Mouse (Mus musculus): ENCODE results near the gene Ints5. TPM values are rescaled to one million over a fixed set of nuclear protein-coding genes. Genes with fewer than 3 reads are reported as not detected.

Gene Ints5
- polyA plus RNA-seq, 1 experiment from 2014 or later = 25.0 TPM

DNA sequence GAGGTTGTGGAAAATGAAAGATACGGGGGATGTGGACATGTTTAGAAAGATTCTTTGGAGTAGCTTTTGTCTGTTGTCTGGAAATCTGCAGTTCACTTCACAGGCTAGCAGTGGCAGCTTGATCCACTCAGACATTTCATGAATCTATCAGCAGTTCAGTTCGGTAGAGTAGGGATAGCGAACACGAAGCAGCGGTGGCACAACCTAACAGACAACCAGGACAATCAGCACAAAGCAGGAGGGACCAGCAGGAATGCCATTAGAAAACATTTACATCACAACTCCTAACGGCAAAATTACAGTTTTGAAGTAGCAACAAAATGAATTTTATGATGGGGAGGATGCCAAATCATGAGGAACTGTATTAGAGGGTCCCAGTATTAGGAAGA, 26.9 kb downstream of the Ints5 start:
- peak overlapping the region; percentile 88; the same call in 1 of the 2 replicates for H3K9ac ChIP-seq (ENCODE audit: low read length)
- H3K4me2 ChIP-seq (ENCODE audit: low read length) = peak overlapping the region; percentile 69
- no peaks in the 10 kb centered on the region for H3K9me3 ChIP-seq (replicated peaks; ENCODE audit: control insufficient read depth, low read length)
- ATAC-seq (no peak), DNase-seq (ENCODE audit: low spot score) (no peak)
- H3K27me3 ChIP-seq (replicated peaks; ENCODE audit: control insufficient read depth, insufficient read depth, low read length) = no peaks in the 10 kb centered on the region
- 0 out of 2 replicates have a peak overlapping the region, but pooled peaks have one; percentile 77 for H3K27ac ChIP-seq (ENCODE audit: low read depth, low read length)
- H3K4me1 ChIP-seq (ENCODE audit: control insufficient read depth, insufficient read depth, low read length) = peaks cover 9% of the 10 kb centered on the region; the same call in 1 of the 2 replicates
- H3K4me3 ChIP-seq (ENCODE audit: low read depth, low read length) = peak overlapping the region; percentile 84
- 76% methylated on average over 6 of the region's 6 CpGs for WGBS
- peaks cover 35% of the 10 kb centered on the region for H3K36me3 ChIP-seq (ENCODE audit: control insufficient read depth, insufficient read depth, low read length)

DNA sequence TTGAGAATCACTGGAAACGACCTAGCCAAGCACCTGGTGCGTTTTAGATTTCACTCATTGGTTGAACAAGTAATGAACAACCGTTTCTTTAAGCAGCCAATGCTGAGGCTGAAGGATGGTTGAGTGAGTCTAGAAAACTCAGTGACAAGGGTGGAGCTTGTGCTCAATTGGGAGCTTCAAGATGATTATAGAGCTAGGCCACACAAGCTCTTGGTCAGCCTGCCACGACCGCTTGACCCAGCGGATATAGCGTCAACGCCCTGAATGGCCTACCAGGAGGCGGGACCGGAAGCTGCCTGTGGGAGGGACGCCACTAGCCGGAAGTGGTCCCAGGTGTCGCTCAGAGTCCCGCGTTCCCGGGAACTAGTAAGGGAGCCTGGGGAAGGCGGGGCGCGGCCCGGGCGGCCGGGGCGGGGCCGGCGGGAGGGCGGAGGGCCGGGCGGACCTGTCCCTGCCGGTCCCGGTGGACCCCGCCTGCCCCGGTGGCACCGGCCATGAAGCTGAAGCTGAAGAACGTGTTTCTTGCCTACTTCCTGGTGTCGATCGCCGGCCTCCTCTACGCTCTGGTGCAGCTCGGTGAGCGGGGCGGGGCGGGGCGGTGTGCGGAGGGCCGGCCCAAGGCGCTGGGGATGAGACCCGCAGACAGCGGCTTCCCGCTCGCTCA, 27.4 kb downstream of the Ints5 start, which contains the start of gene B3gat3:
Gene B3gat3 (plus strand): TSS at position 302 of the 664 bp plus-strand sequence.
- peak within 1 kb of the TSS; percentile 69 for H3K4me2 ChIP-seq (ENCODE audit: low read length)
- peak; percentile 98 for ATAC-seq
- peak within 1 kb of the TSS; percentile 84 for H3K4me3 ChIP-seq (ENCODE audit: low read depth, low read length)
- H3K27ac ChIP-seq (ENCODE audit: low read depth, low read length) = peak within 1 kb of the TSS; percentile 77
- H3K27me3 ChIP-seq (replicated peaks; ENCODE audit: control insufficient read depth, insufficient read depth, low read length) = no peaks in the 10 kb centered on the region
- peak within 1 kb of the TSS; percentile 88 for H3K9ac ChIP-seq (ENCODE audit: low read length)
- peaks cover 9% of the 10 kb centered on the region; the same call in 1 of the 2 replicates for H3K4me1 ChIP-seq (ENCODE audit: control insufficient read depth, insufficient read depth, low read length)
- WGBS = 2% methylated on average over 46 of the region's 50 CpGs
- DNase-seq (ENCODE audit: low spot score) = peak; percentile 93
- peaks cover 31% of the 10 kb centered on the region for H3K36me3 ChIP-seq (ENCODE audit: control insufficient read depth, insufficient read depth, low read length)
- no peaks in the 10 kb centered on the region for H3K9me3 ChIP-seq (replicated peaks; ENCODE audit: control insufficient read depth, low read length)

DNA sequence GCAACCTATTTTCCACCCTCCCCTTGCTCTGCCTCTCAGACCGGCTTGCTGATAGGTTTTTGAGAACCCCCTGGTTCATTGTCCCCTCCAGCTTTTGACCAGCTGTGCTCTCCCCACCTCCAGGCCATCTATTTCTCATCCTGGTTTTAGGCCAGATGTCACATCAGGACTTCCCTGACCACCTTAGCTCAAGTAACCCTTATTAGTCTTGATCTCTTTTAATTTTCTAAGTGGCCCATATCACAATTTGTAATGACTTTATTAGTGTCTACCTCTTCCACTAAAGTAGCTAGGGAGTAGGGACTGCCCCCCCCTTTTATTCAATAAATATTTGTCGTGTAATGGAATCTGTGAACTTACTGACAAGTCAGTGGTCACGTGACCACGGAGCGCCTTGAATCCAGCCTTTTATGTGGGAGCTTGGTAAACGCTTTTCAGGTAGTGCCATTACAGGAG, 28.1 kb downstream of the Ints5 start:
- H3K27ac ChIP-seq (ENCODE audit: low read depth, low read length) = peak overlapping the region; percentile 77
- H3K4me2 ChIP-seq (ENCODE audit: low read length) = peak overlapping the region; percentile 69
- peak overlapping the region; percentile 88 for H3K9ac ChIP-seq (ENCODE audit: low read length)
- no peaks in the 10 kb centered on the region for H3K27me3 ChIP-seq (replicated peaks; ENCODE audit: control insufficient read depth, insufficient read depth, low read length)
- peaks cover 31% of the 10 kb centered on the region for H3K36me3 ChIP-seq (ENCODE audit: control insufficient read depth, insufficient read depth, low read length)
- 1% methylated on average over 6 of the region's 6 CpGs for WGBS
- H3K4me3 ChIP-seq (ENCODE audit: low read depth, low read length) = peak overlapping the region; percentile 84
- DNase-seq (ENCODE audit: low spot score) (peak; percentile 66), ATAC-seq (no peak; the same call in 1 of the 2 replicates)
- H3K4me1 ChIP-seq (ENCODE audit: control insufficient read depth, insufficient read depth, low read length) = peaks cover 9% of the 10 kb centered on the region; the same call in 1 of the 2 replicates
- H3K9me3 ChIP-seq (replicated peaks; ENCODE audit: control insufficient read depth, low read length) = no peaks in the 10 kb centered on the region

DNA sequence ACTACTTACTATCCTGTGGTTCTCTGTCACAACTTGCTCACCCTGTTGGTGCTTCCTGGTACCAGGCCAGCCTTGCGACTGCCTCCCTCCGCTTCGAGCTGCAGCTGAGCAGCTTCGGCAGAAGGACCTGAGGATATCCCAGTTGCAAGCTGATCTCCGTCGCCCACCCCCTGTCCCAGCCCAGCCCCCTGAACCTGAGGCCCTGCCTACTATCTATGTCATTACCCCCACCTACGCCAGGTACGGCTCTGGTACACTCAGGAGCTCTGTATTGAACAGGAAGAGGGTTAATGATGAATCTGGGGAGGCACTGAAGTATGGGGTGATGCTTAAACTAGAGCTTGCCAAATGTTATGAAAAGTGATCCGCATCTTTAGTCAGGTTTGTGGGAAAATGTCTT, 28.9 kb downstream of the Ints5 start:
- H3K9me3 ChIP-seq (replicated peaks; ENCODE audit: control insufficient read depth, low read length) = no peaks in the 10 kb centered on the region
- ATAC-seq (no peak), DNase-seq (ENCODE audit: low spot score) (no peak)
- peaks cover 9% of the 10 kb centered on the region; the same call in 1 of the 2 replicates for H3K4me1 ChIP-seq (ENCODE audit: control insufficient read depth, insufficient read depth, low read length)
- H3K27ac ChIP-seq (ENCODE audit: low read depth, low read length) = no peak overlapping the region
- H3K4me2 ChIP-seq (ENCODE audit: low read length) = peak overlapping the region; percentile 69; the same call in 1 of the 2 replicates
- H3K36me3 ChIP-seq (ENCODE audit: control insufficient read depth, insufficient read depth, low read length) = peaks cover 31% of the 10 kb centered on the region
- no peak overlapping the region for H3K4me3 ChIP-seq (ENCODE audit: low read depth, low read length)
- no peaks in the 10 kb centered on the region for H3K27me3 ChIP-seq (replicated peaks; ENCODE audit: control insufficient read depth, insufficient read depth, low read length)
- WGBS = 81% methylated on average over 9 of the region's 9 CpGs
- H3K9ac ChIP-seq (ENCODE audit: low read length) = no peak overlapping the region; the same call in 1 of the 2 replicates

DNA sequence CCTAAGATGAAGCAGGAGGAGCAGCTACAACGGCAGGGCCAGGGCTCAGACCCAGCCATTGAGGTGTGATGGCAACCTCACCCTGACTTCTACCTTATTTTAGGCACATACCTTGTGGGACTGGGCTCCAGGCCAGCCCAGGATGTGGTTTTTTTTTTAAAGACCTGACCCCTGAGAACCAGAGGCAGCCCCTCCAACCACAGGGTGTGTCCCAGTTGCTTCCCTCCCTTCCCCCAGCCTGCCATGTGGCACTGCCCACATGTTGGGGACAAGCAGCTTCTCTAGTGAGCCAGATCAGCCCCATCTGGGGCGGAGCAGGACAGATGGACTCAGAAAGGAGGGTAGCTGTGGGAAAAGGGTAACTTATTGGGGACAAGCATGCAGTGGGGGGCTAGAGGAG, 34.0 kb downstream of the Ints5 start:
- no peak overlapping the region for H3K27ac ChIP-seq (ENCODE audit: low read depth, low read length)
- 94% methylated on average over 2 of the region's 2 CpGs for WGBS
- ATAC-seq (no peak), DNase-seq (ENCODE audit: low spot score) (no peak)
- peaks cover 1% of the 10 kb centered on the region; the same call in 1 of the 2 replicates for H3K4me1 ChIP-seq (ENCODE audit: control insufficient read depth, insufficient read depth, low read length)
- H3K9ac ChIP-seq (ENCODE audit: low read length) = no peak overlapping the region
- no peak overlapping the region for H3K4me3 ChIP-seq (ENCODE audit: low read depth, low read length)
- H3K9me3 ChIP-seq (replicated peaks; ENCODE audit: control insufficient read depth, low read length) = no peaks in the 10 kb centered on the region
- no peak overlapping the region for H3K4me2 ChIP-seq (ENCODE audit: low read length)
- peaks cover 40% of the 10 kb centered on the region for H3K36me3 ChIP-seq (ENCODE audit: control insufficient read depth, insufficient read depth, low read length)
- H3K27me3 ChIP-seq (replicated peaks; ENCODE audit: control insufficient read depth, insufficient read depth, low read length) = no peaks in the 10 kb centered on the region

DNA sequence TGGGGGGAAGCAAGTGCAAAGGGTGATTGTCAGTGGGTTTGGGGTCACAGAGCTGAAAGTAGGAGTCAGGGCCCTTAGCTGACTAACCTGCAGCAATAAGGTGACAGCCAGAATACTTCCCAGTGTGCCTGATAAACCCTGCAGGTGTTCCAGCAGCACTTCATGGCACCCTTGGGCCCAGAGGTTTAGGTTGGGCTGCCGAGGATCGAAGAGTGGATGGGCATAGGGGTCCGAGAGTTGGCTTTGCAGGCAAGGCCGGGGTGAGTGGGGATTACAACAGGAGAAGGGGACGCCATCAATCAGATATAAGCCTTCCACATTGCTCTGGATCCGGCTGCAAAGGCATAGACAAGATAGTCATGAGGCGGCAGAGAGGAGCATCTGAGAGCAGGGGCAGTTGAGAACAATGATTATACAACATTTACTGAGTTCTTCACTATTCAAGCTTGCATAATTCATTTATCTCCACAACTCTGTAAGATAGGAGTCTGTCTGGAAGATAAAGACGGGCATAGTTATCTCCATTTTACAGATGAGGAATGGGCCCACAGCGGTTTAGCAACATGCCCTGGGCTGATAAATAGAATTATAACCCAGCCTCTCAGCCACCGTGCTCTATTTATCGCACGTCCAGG, 35.2 kb downstream of the Ints5 start:
- H3K4me3 ChIP-seq (ENCODE audit: low read depth, low read length) = no peak overlapping the region
- H3K4me2 ChIP-seq (ENCODE audit: low read length) = no peak overlapping the region

DNA sequence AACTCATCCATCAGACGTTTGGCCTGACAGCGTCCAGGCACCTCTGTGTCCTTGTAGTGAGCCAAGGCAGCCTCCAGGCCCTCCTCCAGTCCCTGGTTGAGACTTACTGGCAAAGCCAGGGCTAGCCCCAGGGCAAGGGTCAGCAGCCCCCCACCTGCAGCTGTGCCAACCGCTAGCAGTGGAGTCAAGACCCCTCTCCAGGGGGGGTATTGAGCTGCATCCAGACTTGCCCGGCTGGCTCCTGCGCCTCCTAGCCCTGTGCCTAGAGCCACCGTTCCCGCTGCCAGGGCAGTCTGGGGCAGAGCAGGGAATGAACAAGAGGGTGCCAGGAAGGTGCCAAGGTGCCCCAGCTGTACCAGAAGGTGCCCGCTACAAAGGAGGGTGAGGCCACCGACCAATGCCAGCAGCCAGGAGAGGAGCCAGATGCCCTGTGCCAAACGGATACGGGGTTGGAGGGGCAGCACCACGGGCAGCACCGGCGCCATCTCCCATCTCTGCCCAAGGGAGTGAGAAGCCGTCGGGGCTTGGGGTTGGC, 36.0 kb downstream of the Ints5 start:
- Histone ChIP-seq H3K27me3 (replicated peaks; ENCODE audit: control insufficient read depth, insufficient read depth, low read length) (no peaks in the 10 kb centered on the region), H3K4me2 (ENCODE audit: low read length) (peak overlapping the region; percentile 73), H3K36me3 (ENCODE audit: control insufficient read depth, insufficient read depth, low read length) (peaks cover 31% of the 10 kb centered on the region), H3K4me1 (ENCODE audit: control insufficient read depth, insufficient read depth, low read length) (no peaks in the 10 kb centered on the region; the same call in 1 of the 2 replicates), H3K9ac (ENCODE audit: low read length) (peak overlapping the region; percentile 68), H3K9me3 (replicated peaks; ENCODE audit: control insufficient read depth, low read length) (no peaks in the 10 kb centered on the region), H3K4me3 (ENCODE audit: low read depth, low read length) (peak overlapping the region; percentile 48), H3K27ac (ENCODE audit: low read depth, low read length) (no peak overlapping the region)
- DNase-seq (ENCODE audit: low spot score) (no peak), ATAC-seq (peak; percentile 27)
- WGBS = 15% methylated on average over 16 of the region's 16 CpGs

More for the DNA sequence above, 35.2 kb downstream of the Ints5 start:
- 94% methylated on average over 12 of the region's 12 CpGs for WGBS
- Histone ChIP-seq H3K27me3 (replicated peaks; ENCODE audit: control insufficient read depth, insufficient read depth, low read length) (no peaks in the 10 kb centered on the region), H3K4me1 (ENCODE audit: control insufficient read depth, insufficient read depth, low read length) (no peaks in the 10 kb centered on the region; the same call in 1 of the 2 replicates), H3K36me3 (ENCODE audit: control insufficient read depth, insufficient read depth, low read length) (peaks cover 36% of the 10 kb centered on the region), H3K9me3 (replicated peaks; ENCODE audit: control insufficient read depth, low read length) (no peaks in the 10 kb centered on the region), H3K27ac (ENCODE audit: low read depth, low read length) (no peak overlapping the region), H3K9ac (ENCODE audit: low read length) (no peak overlapping the region)
- DNase-seq (ENCODE audit: low spot score) (no peak), ATAC-seq (no peak)

DNA sequence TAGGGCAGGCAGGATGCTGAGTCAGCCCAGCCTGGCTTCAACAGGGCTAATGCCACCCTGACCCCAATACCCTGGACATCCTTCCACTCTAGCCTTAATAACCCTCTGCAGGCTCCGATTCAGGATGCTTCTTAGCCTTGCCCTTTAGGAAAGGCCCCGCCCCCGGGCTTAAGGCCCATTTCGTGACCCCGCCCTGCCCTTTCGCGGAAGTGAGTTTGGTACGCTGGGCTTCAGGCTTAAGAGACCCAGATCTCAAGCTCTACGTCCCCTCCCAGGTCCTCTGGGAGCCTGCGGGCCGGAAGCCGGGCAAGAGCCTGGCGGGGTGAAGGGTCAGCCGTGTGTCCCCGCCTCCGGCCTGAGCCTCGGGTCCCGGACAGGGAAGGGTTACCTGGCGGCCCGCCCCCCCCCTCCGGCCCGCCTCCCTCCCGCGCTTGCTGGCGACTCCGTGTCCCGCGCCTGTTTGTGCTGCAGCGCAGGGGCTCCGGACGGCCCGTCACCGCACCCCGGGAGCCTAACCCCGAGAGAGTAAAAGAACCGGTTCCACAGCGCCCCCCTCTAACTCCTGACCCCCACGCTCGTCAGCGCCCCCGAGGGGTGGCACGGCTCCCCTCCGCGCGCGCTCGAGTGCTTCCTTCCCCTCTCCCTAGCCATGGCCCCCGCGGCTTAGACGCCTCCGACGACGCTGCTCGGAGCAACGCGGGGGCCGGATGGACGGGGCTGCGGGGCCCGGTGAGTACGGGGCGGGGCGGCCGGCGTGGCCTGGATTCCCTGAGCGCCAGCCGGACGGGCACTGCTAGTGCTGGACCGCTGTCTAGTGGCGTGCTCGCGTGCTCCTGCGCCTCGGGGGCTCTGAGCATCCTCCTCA, 36.7 kb downstream of the Ints5 start, which contains the start of the genes Rom1 and Eml3:
Gene Rom1 (minus strand): TSS at position 133 of the 865 bp plus-strand sequence.
Gene Eml3 (plus strand): TSS at position 329 of the 865 bp plus-strand sequence.
- Histone ChIP-seq H3K36me3 (ENCODE audit: control insufficient read depth, insufficient read depth, low read length) (peaks cover 29% of the 10 kb centered on the region), H3K4me1 (ENCODE audit: control insufficient read depth, insufficient read depth, low read length) (no peaks in the 10 kb centered on the region; the same call in 1 of the 2 replicates), H3K9me3 (replicated peaks; ENCODE audit: control insufficient read depth, low read length) (no peaks in the 10 kb centered on the region), H3K9ac (ENCODE audit: low read length) (peak within 1 kb of the TSS; percentile 68), H3K4me3 (ENCODE audit: low read depth, low read length) (peak within 1 kb of the TSS; percentile 48), H3K27ac (ENCODE audit: low read depth, low read length) (no peak within 1 kb of the TSS), H3K27me3 (replicated peaks; ENCODE audit: control insufficient read depth, insufficient read depth, low read length) (no peaks in the 10 kb centered on the region), H3K4me2 (ENCODE audit: low read length) (peak within 1 kb of the TSS; percentile 73)
- ATAC-seq (peak; percentile 72), DNase-seq (ENCODE audit: low spot score) (peak; percentile 44)
- WGBS = under 1% methylated on average over 68 of the region's 74 CpGs
